Mouse (Mus musculus): Measurements from ENCODE around the gene Hspb1. TPM values are rescaled to one million over a fixed set of nuclear protein-coding genes. Genes with fewer than 3 reads are reported as not detected.

Gene Hspb1
- polyA plus RNA-seq, 1 experiment, result 426 TPM

GRCm38 (mm10) chr5:135873753-135874152, 14.0 kb upstream of the Hspb1 start:
- Histone ChIP-seq H3K36me3 (ENCODE audit: control insufficient read depth, insufficient read depth, low read length, poor library complexity, severe bottlenecking) (no peaks in the 10 kb centered on the region), H3K4me1 (ENCODE audit: control insufficient read depth, insufficient read depth, low read length) (no peaks in the 10 kb centered on the region), H3K4me3 (ENCODE audit: low read depth, low read length) (no peak overlapping the region), H3K27ac (ENCODE audit: insufficient read depth, low read length) (no peak overlapping the region), H3K9ac (ENCODE audit: low read depth, poor library complexity, severe bottlenecking) (no peak overlapping the region), H3K9me3 (replicated peaks; ENCODE audit: control insufficient read depth, insufficient read depth, low read length, poor library complexity, severe bottlenecking) (no peaks in the 10 kb centered on the region), H3K27me3 (ENCODE audit: control insufficient read depth, insufficient read depth, low read length, poor library complexity, severe bottlenecking) (peaks cover 5% of the 10 kb centered on the region)
- TF ChIP-seq CTCF (IDR thresholded peaks at IDR 0.05; ENCODE audit: low read depth, low read length) (no peak), POLR2A (IDR thresholded peaks at IDR 0.05; ENCODE audit: insufficient read depth, low read length) (no peak), EP300 (IDR thresholded peaks at IDR 0.05; ENCODE audit: insufficient read depth, low read depth, low read length) (no peak)

GRCm38 (mm10) chr5:135877180-135877579, 10.5 kb upstream of the Hspb1 start:
- H3K4me1 ChIP-seq (ENCODE audit: control insufficient read depth, insufficient read depth, low read length), result no peaks in the 10 kb centered on the region
- no peak overlapping the region for H3K27ac ChIP-seq (ENCODE audit: insufficient read depth, low read length)
- no peak overlapping the region for H3K4me3 ChIP-seq (ENCODE audit: low read depth, low read length)
- TF ChIP-seq CTCF (IDR thresholded peaks at IDR 0.05; ENCODE audit: low read depth, low read length) (peak; percentile 33), POLR2A (IDR thresholded peaks at IDR 0.05; ENCODE audit: insufficient read depth, low read length) (no peak)
- no peaks in the 10 kb centered on the region for H3K27me3 ChIP-seq (ENCODE audit: control insufficient read depth, insufficient read depth, low read length, poor library complexity, severe bottlenecking)
- H3K36me3 ChIP-seq (ENCODE audit: control insufficient read depth, insufficient read depth, low read length, poor library complexity, severe bottlenecking), result no peaks in the 10 kb centered on the region
- no peaks in the 10 kb centered on the region for H3K9me3 ChIP-seq (replicated peaks; ENCODE audit: control insufficient read depth, insufficient read depth, low read length, poor library complexity, severe bottlenecking)
- H3K9ac ChIP-seq (ENCODE audit: low read depth, poor library complexity, severe bottlenecking), result peak overlapping the region; percentile 27; the same call in 1 of the 2 replicates

GRCm38 (mm10) chr5:135877831-135878231, 9.9 kb upstream of the Hspb1 start:
- Histone ChIP-seq H3K4me1 (ENCODE audit: control insufficient read depth, insufficient read depth, low read length) (no peaks in the 10 kb centered on the region), H3K36me3 (ENCODE audit: control insufficient read depth, insufficient read depth, low read length, poor library complexity, severe bottlenecking) (no peaks in the 10 kb centered on the region), H3K9ac (ENCODE audit: low read depth, poor library complexity, severe bottlenecking) (peak overlapping the region; percentile 27; the same call in 1 of the 2 replicates), H3K27me3 (ENCODE audit: control insufficient read depth, insufficient read depth, low read length, poor library complexity, severe bottlenecking) (no peaks in the 10 kb centered on the region), H3K9me3 (replicated peaks; ENCODE audit: control insufficient read depth, insufficient read depth, low read length, poor library complexity, severe bottlenecking) (no peaks in the 10 kb centered on the region), H3K27ac (ENCODE audit: insufficient read depth, low read length) (no peak overlapping the region), H3K4me3 (ENCODE audit: low read depth, low read length) (peak overlapping the region; percentile 43)
- TF ChIP-seq CTCF (IDR thresholded peaks at IDR 0.05; ENCODE audit: low read depth, low read length) (peak; percentile 74), EP300 (IDR thresholded peaks at IDR 0.05; ENCODE audit: insufficient read depth, low read depth, low read length) (0 out of 2 replicates have a peak, but pooled peaks have one; percentile 33), POLR2A (IDR thresholded peaks at IDR 0.05; ENCODE audit: insufficient read depth, low read length) (no peak)

GRCm38 (mm10) chr5:135879449-135880158, 8.1 kb upstream of the Hspb1 start:
- TF ChIP-seq CTCF (IDR thresholded peaks at IDR 0.05; ENCODE audit: low read depth, low read length) (no peak), POLR2A (IDR thresholded peaks at IDR 0.05; ENCODE audit: insufficient read depth, low read length) (no peak), EP300 (IDR thresholded peaks at IDR 0.05; ENCODE audit: insufficient read depth, low read depth, low read length) (no peak)
- Histone ChIP-seq H3K36me3 (ENCODE audit: control insufficient read depth, insufficient read depth, low read length, poor library complexity, severe bottlenecking) (no peaks in the 10 kb centered on the region), H3K4me3 (ENCODE audit: low read depth, low read length) (no peak overlapping the region), H3K9me3 (replicated peaks; ENCODE audit: control insufficient read depth, insufficient read depth, low read length, poor library complexity, severe bottlenecking) (no peaks in the 10 kb centered on the region), H3K27ac (ENCODE audit: insufficient read depth, low read length) (no peak overlapping the region), H3K9ac (ENCODE audit: low read depth, poor library complexity, severe bottlenecking) (no peak overlapping the region), H3K27me3 (ENCODE audit: control insufficient read depth, insufficient read depth, low read length, poor library complexity, severe bottlenecking) (no peaks in the 10 kb centered on the region), H3K4me1 (ENCODE audit: control insufficient read depth, insufficient read depth, low read length) (no peaks in the 10 kb centered on the region)

GRCm38 (mm10) chr5:135884641-135885040, 3.1 kb upstream of the Hspb1 start:
- Histone ChIP-seq H3K36me3 (ENCODE audit: control insufficient read depth, insufficient read depth, low read length, poor library complexity, severe bottlenecking) (peaks cover 3% of the 10 kb centered on the region; the same call in 1 of the 2 replicates), H3K27ac (ENCODE audit: insufficient read depth, low read length) (no peak overlapping the region), H3K9ac (ENCODE audit: low read depth, poor library complexity, severe bottlenecking) (no peak overlapping the region), H3K4me1 (ENCODE audit: control insufficient read depth, insufficient read depth, low read length) (peaks cover 3% of the 10 kb centered on the region), H3K4me3 (ENCODE audit: low read depth, low read length) (no peak overlapping the region), H3K27me3 (ENCODE audit: control insufficient read depth, insufficient read depth, low read length, poor library complexity, severe bottlenecking) (no peaks in the 10 kb centered on the region), H3K9me3 (replicated peaks; ENCODE audit: control insufficient read depth, insufficient read depth, low read length, poor library complexity, severe bottlenecking) (no peaks in the 10 kb centered on the region)
- TF ChIP-seq CTCF (IDR thresholded peaks at IDR 0.05; ENCODE audit: low read depth, low read length), result no peak
- TF ChIP-seq POLR2A (IDR thresholded peaks at IDR 0.05; ENCODE audit: insufficient read depth, low read length), result no peak
- TF ChIP-seq EP300 (IDR thresholded peaks at IDR 0.05; ENCODE audit: insufficient read depth, low read depth, low read length), result no peak

Data from ES-Bruce4 (cell line).